In the genomic region with DNA sequence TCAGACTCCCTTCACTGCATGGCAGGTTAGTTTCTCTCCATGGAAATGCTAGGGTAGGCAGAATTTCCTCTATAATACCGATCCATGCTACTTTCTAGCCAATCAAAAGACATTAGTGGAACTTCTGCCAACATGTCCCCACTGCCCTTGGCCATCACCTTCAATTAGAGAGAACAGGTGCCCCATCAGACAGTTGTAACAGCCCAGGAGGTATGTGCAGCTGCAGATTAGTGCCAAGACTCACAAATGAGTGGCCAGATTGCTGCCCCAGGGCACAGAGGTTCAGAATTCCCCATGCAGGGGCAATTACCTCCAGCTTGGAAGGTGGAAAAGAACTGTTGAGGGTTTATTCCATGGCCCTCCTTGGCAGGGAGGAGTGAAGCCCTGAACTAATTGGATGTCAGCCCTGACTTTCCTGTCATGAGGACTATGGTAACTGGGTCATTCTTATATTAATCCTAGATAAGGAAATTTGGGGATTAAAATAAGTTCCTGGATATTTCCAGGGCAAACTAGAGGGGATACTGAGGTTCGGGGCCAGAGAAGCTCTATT, we compare ENCODE assay signal across 24 mouse cellular contexts.
DNase-seq lines count a peak whose midpoint lies in the region; ATAC-seq lines count a peak whose summit lies in the region.
"Had no signal": no experiment of that assay in that cellular context is flagged by ENCODE, and none has a peak within 500 bp of the region (broad histone marks: within the 10 kb centered on the region; RNA-seq: fewer than 3 reads in every experiment).

No protein-coding gene starts in this region.

- H3K4me2 ChIP-seq in kidney, embryonic 16.5 days (replicated peaks; ENCODE audit: low read depth, low read length), result no peak overlapping the region
- H3K4me2 ChIP-seq in midbrain, embryonic 14.5 days (ENCODE audit: low read length), result no peak overlapping the region
- H3K4me2 ChIP-seq: heart, embryonic 13.5 days; limb, embryonic 15.5 days; liver, embryonic 13.5 days; neural tube, embryonic 12.5 days had no signal

- H3K4me1 ChIP-seq in kidney, embryonic 16.5 days (ENCODE audit: insufficient read depth, low read length), result no peaks in the 10 kb centered on the region
- H3K4me1 ChIP-seq in midbrain, embryonic 14.5 days (ENCODE audit: control insufficient read depth, insufficient read depth, low read length), result no peaks in the 10 kb centered on the region
- H3K4me1 ChIP-seq in midbrain, embryonic 10.5 days, result no peaks in the 10 kb centered on the region
- peaks cover 19% of the 10 kb centered on the region for H3K4me1 ChIP-seq in limb, embryonic 10.5 days
- H3K4me1 ChIP-seq: heart, embryonic 13.5 days; limb, embryonic 15.5 days; liver, embryonic 13.5 days; neural tube, embryonic 12.5 days had no signal

- ATAC-seq in kidney, embryonic 16.5 days (ENCODE audit: low FRiP score, low TSS enrichment), result no peak
- ATAC-seq in midbrain, embryonic 14.5 days (ENCODE audit: low FRiP score, low TSS enrichment), result peak; percentile 69
- ATAC-seq: CD4-positive, CD25-positive, alpha-beta regulatory T cell, adult 4 months; forebrain, embryonic 14.5 days; hindbrain, embryonic 16.5 days; lung, postnatal 0 days had no signal

- H3K27me3 ChIP-seq in kidney, embryonic 16.5 days (ENCODE audit: insufficient read depth, low read length), result no peaks in the 10 kb centered on the region
- no peaks in the 10 kb centered on the region for H3K27me3 ChIP-seq in midbrain, embryonic 14.5 days (ENCODE audit: control insufficient read depth, insufficient read depth, low read length)
- no peaks in the 10 kb centered on the region for H3K27me3 ChIP-seq in midbrain, embryonic 10.5 days (ENCODE audit: low read depth, poor library complexity, severe bottlenecking)
- H3K27me3 ChIP-seq in limb, embryonic 10.5 days (ENCODE audit: low read depth, poor library complexity, severe bottlenecking), result no peaks in the 10 kb centered on the region
- H3K27me3 ChIP-seq: heart, embryonic 13.5 days; limb, embryonic 15.5 days; liver, embryonic 13.5 days; neural tube, embryonic 12.5 days had no signal

- H3K27ac ChIP-seq in kidney, embryonic 16.5 days (ENCODE audit: low read length), result no peak overlapping the region
- no peak overlapping the region for H3K27ac ChIP-seq in midbrain, embryonic 14.5 days (replicated peaks; ENCODE audit: low read depth, low read length)
- no peak overlapping the region for H3K27ac ChIP-seq in midbrain, embryonic 10.5 days (replicated peaks)
- no peak overlapping the region for H3K27ac ChIP-seq in limb, embryonic 10.5 days
- H3K27ac ChIP-seq: gastrocnemius, adult 2 months; heart, embryonic 13.5 days; kidney, postnatal 0 days; limb, embryonic 15.5 days; liver, embryonic 13.5 days; neural tube, embryonic 12.5 days had no signal

- H3K9ac ChIP-seq in kidney, embryonic 16.5 days (replicated peaks; ENCODE audit: low read length), result no peak overlapping the region
- no peak overlapping the region for H3K9ac ChIP-seq in midbrain, embryonic 14.5 days (replicated peaks; ENCODE audit: low read length)
- H3K9ac ChIP-seq: heart, embryonic 13.5 days; limb, embryonic 15.5 days; liver, embryonic 13.5 days; neural tube, embryonic 12.5 days had no signal

- no peak overlapping the region for H3K4me3 ChIP-seq in kidney, embryonic 16.5 days (ENCODE audit: low read length)
- H3K4me3 ChIP-seq in midbrain, embryonic 14.5 days (replicated peaks; ENCODE audit: low read depth, low read length), result no peak overlapping the region
- H3K4me3 ChIP-seq in midbrain, embryonic 10.5 days, result no peak overlapping the region
- H3K4me3 ChIP-seq in limb, embryonic 10.5 days, result no peak overlapping the region
- H3K4me3 ChIP-seq: gastrocnemius, adult 2 months; heart, embryonic 13.5 days; limb, embryonic 15.5 days; liver, embryonic 13.5 days; neural tube, embryonic 12.5 days had no signal

- peak; percentile 8 for DNase-seq in kidney, adult 9 months
- peak; percentile 60 for DNase-seq in midbrain, embryonic 14.5 days
- no peak for DNase-seq in midbrain, embryonic 10.5 days (ENCODE audit: low spot score)
- DNase-seq in limb, embryonic 10.5 days (ENCODE audit: low spot score), result peak; percentile 34
- peak; percentile 26 for DNase-seq in retina, postnatal 1 day
- DNase-seq in gastrocnemius, postnatal 14 days, result no peak
- DNase-seq in spleen, postnatal 10 days (ENCODE audit: low spot score in 2 of 2), result no peak
- DNase-seq: adrenal gland, adult 2 months; adrenal gland, postnatal 36 days; cerebellum, adult 2 months; gastrocnemius, adult 2 months; heart, postnatal 10 days; liver, embryonic 13.5 days; lung, adult 18-20 months; lung, postnatal 4 days had no signal

- WGBS in kidney, embryonic 16.5 days, result 91% methylated on average over 2 of the region's 2 CpGs
- 76% methylated on average over 2 of the region's 2 CpGs for WGBS in midbrain, embryonic 14.5 days
- WGBS in midbrain, embryonic 10.5 days, result 87% methylated on average over 2 of the region's 2 CpGs
- WGBS in limb, embryonic 10.5 days, result 92% methylated on average over 2 of the region's 2 CpGs

- H3K36me3 ChIP-seq in kidney, embryonic 16.5 days (ENCODE audit: insufficient read depth, low read length), result no peaks in the 10 kb centered on the region
- H3K36me3 ChIP-seq in midbrain, embryonic 14.5 days (ENCODE audit: control insufficient read depth, insufficient read depth, low read length), result no peaks in the 10 kb centered on the region
- no peaks in the 10 kb centered on the region for H3K36me3 ChIP-seq in midbrain, embryonic 10.5 days
- H3K36me3 ChIP-seq in limb, embryonic 10.5 days, result no peaks in the 10 kb centered on the region
- H3K36me3 ChIP-seq: heart, embryonic 13.5 days; limb, embryonic 15.5 days; liver, embryonic 13.5 days; neural tube, embryonic 12.5 days had no signal

- no peaks in the 10 kb centered on the region for H3K9me3 ChIP-seq in kidney, embryonic 16.5 days (ENCODE audit: low read length)
- no peaks in the 10 kb centered on the region for H3K9me3 ChIP-seq in midbrain, embryonic 14.5 days (ENCODE audit: control insufficient read depth, low read length)
- no peaks in the 10 kb centered on the region for H3K9me3 ChIP-seq in midbrain, embryonic 10.5 days (replicated peaks)
- H3K9me3 ChIP-seq in limb, embryonic 10.5 days (replicated peaks), result no peaks in the 10 kb centered on the region
- H3K9me3 ChIP-seq: heart, embryonic 13.5 days; limb, embryonic 15.5 days; liver, embryonic 13.5 days; neural tube, embryonic 12.5 days had no signal

- intact Hi-C loops in gastrocnemius, postnatal 14 days (cut with DNase I; ENCODE audit: low total_unique reads), result no loop called here

Comparison
In these comparisons a context has a peak if more than half of its experiments do, and no peak if none do; other contexts are left out.
1. DNase-seq: peak in kidney, adult 9 months (single experiment), midbrain, embryonic 14.5 days (single experiment), limb, embryonic 10.5 days (single experiment) and retina, postnatal 1 day (single experiment); none in midbrain, embryonic 10.5 days (single experiment), gastrocnemius, postnatal 14 days (single experiment) and spleen, postnatal 10 days (0 of 2).